Mouse (Mus musculus): ENCODE measurements at regions not wholly inside any gene's neighbourhood (a gene's known extent, or its start where the extent isn't known, plus 50 kb on each side); places are given as distances from the start of the nearest gene placed in this dataset.
A peak's percentile ranks its signal among the peaks of the same experiment; 100 is the strongest.

DNA sequence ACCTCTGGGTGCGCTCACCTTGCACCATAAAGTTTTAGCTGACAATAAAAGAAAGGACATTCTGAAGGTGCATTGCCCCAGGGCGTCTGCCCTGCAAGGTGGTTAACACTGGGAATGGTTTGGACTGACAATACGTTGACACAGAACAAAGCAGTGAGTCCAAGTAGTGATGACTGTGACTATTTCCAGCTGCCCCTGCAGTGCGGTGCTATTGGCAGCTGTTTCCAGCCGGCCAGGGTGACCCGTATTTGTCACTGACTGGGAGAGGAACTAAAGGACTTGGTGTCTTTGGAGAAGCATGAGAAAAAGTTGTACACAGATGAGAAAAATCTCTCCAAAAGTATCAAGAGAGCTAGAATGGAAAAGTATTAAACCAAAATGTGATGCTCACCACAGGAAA is 52.0 kb upstream of the Vtcn1 start:
- H3K4me1 ChIP-seq (replicated peaks), result peaks cover 9% of the 10 kb centered on the region
- H3K36me3 ChIP-seq, result no peaks in the 10 kb centered on the region
- 71% methylated on average over 6 of the region's 6 CpGs for WGBS
- H3K27me3 ChIP-seq, result no peaks in the 10 kb centered on the region
- no peak overlapping the region for H3K4me2 ChIP-seq
- H3K4me3 ChIP-seq, result no peak overlapping the region
- no peaks in the 10 kb centered on the region for H3K9me3 ChIP-seq
- ATAC-seq (ENCODE audit: low FRiP score), result no peak
- H3K27ac ChIP-seq, result no peak overlapping the region
- H3K9ac ChIP-seq, result no peak overlapping the region

GRCm38 (mm10) chr3:100771363-100771762 is 53.9 kb upstream of the Vtcn1 start:
- Histone ChIP-seq H3K36me3 (no peaks in the 10 kb centered on the region), H3K4me2 (no peak overlapping the region), H3K27ac (no peak overlapping the region), H3K4me1 (replicated peaks) (peaks cover 5% of the 10 kb centered on the region), H3K9ac (no peak overlapping the region), H3K9me3 (no peaks in the 10 kb centered on the region), H3K4me3 (no peak overlapping the region), H3K27me3 (no peaks in the 10 kb centered on the region)
- 84% methylated on average over 4 of the region's 4 CpGs for WGBS
- ATAC-seq (ENCODE audit: low FRiP score), result no peak

- no peak overlapping the region for H3K4me2 ChIP-seq
- WGBS, result 90% methylated on average over 3 of the region's 3 CpGs
- no peaks in the 10 kb centered on the region for H3K36me3 ChIP-seq
- H3K27ac ChIP-seq, result no peak overlapping the region
- no peak overlapping the region for H3K4me3 ChIP-seq
- H3K4me1 ChIP-seq (replicated peaks), result peaks cover 5% of the 10 kb centered on the region
- H3K9me3 ChIP-seq, result no peaks in the 10 kb centered on the region
- no peak overlapping the region for H3K9ac ChIP-seq
- H3K27me3 ChIP-seq, result no peaks in the 10 kb centered on the region
- no peak for ATAC-seq (ENCODE audit: low FRiP score)
These were observed 54.4 kb upstream of the Vtcn1 start for GRCm38 (mm10) chr3:100770841-100771240.

GRCm38 (mm10) chr3:100769146-100769545 is 56.1 kb upstream of the Vtcn1 start:
- peaks cover 5% of the 10 kb centered on the region for H3K4me1 ChIP-seq (replicated peaks)
- no peak overlapping the region for H3K9ac ChIP-seq
- ATAC-seq (ENCODE audit: low FRiP score), result no peak
- no peaks in the 10 kb centered on the region for H3K36me3 ChIP-seq
- 96% methylated on average over 4 of the region's 4 CpGs for WGBS
- no peaks in the 10 kb centered on the region for H3K27me3 ChIP-seq
- H3K27ac ChIP-seq, result no peak overlapping the region
- H3K4me3 ChIP-seq, result no peak overlapping the region
- H3K4me2 ChIP-seq, result no peak overlapping the region
- H3K9me3 ChIP-seq, result no peaks in the 10 kb centered on the region

GRCm38 (mm10) chr3:100768170-100768624 is 57.1 kb upstream of the Vtcn1 start:
- WGBS, result 23% methylated on average over 15 of the region's 15 CpGs
- no peaks in the 10 kb centered on the region for H3K36me3 ChIP-seq
- H3K9ac ChIP-seq, result peak overlapping the region; percentile 58
- H3K4me3 ChIP-seq, result no peak overlapping the region
- no peaks in the 10 kb centered on the region for H3K9me3 ChIP-seq
- H3K4me2 ChIP-seq, result peak overlapping the region; percentile 30
- H3K4me1 ChIP-seq (replicated peaks), result peaks cover 5% of the 10 kb centered on the region
- ATAC-seq (ENCODE audit: low FRiP score), result peak; percentile 72
- no peaks in the 10 kb centered on the region for H3K27me3 ChIP-seq
- peak overlapping the region; percentile 44 for H3K27ac ChIP-seq

- no peak overlapping the region for H3K9ac ChIP-seq
- H3K27ac ChIP-seq, result no peak overlapping the region
- H3K4me2 ChIP-seq, result no peak overlapping the region
- peaks cover 5% of the 10 kb centered on the region for H3K4me1 ChIP-seq (replicated peaks)
- H3K27me3 ChIP-seq, result no peaks in the 10 kb centered on the region
- no peak overlapping the region for H3K4me3 ChIP-seq
- no peaks in the 10 kb centered on the region for H3K9me3 ChIP-seq
- H3K36me3 ChIP-seq, result no peaks in the 10 kb centered on the region
- no peak for ATAC-seq (ENCODE audit: low FRiP score)
- 88% methylated on average over 7 of the region's 7 CpGs for WGBS
These were observed 59.9 kb upstream of the Vtcn1 start for GRCm38 (mm10) chr3:100765323-100765722.

- ATAC-seq (ENCODE audit: low FRiP score), result no peak
- Histone ChIP-seq H3K27ac (no peak overlapping the region), H3K4me2 (no peak overlapping the region), H3K4me3 (no peak overlapping the region), H3K36me3 (no peaks in the 10 kb centered on the region), H3K9me3 (no peaks in the 10 kb centered on the region), H3K9ac (no peak overlapping the region), H3K4me1 (replicated peaks) (no peaks in the 10 kb centered on the region; the same call in 1 of the 2 replicates), H3K27me3 (no peaks in the 10 kb centered on the region)
These were observed 62.4 kb upstream of the Vtcn1 start for GRCm38 (mm10) chr3:100762895-100763294.

GRCm38 (mm10) chr3:100759091-100759941 is 65.9 kb upstream of the Vtcn1 start:
- no peaks in the 10 kb centered on the region for H3K4me1 ChIP-seq (replicated peaks)
- no peaks in the 10 kb centered on the region for H3K9me3 ChIP-seq
- H3K27ac ChIP-seq, result no peak overlapping the region
- no peaks in the 10 kb centered on the region for H3K27me3 ChIP-seq
- ATAC-seq (ENCODE audit: low FRiP score), result no peak
- no peak overlapping the region for H3K4me3 ChIP-seq
- no peak overlapping the region for H3K4me2 ChIP-seq
- H3K36me3 ChIP-seq, result no peaks in the 10 kb centered on the region
- H3K9ac ChIP-seq, result no peak overlapping the region
- WGBS, result 80% methylated on average over 3 of the region's 3 CpGs

- no peak for ATAC-seq (ENCODE audit: low FRiP score)
- no peak overlapping the region for H3K4me2 ChIP-seq
- H3K9ac ChIP-seq, result no peak overlapping the region
- no peak overlapping the region for H3K27ac ChIP-seq
- no peaks in the 10 kb centered on the region; the same call in 1 of the 2 replicates for H3K4me1 ChIP-seq (replicated peaks)
- no peaks in the 10 kb centered on the region for H3K9me3 ChIP-seq
- no peaks in the 10 kb centered on the region for H3K36me3 ChIP-seq
- WGBS, result 79% methylated on average over 1 of the region's 1 CpGs
- H3K4me3 ChIP-seq, result no peak overlapping the region
- no peaks in the 10 kb centered on the region for H3K27me3 ChIP-seq
These were observed 69.4 kb upstream of the Man1a2 start for GRCm38 (mm10) chr3:100754677-100755076.

GRCm38 (mm10) chr3:100751211-100751610 is 65.9 kb upstream of the Man1a2 start:
- no peaks in the 10 kb centered on the region for H3K9me3 ChIP-seq
- peaks cover 10% of the 10 kb centered on the region for H3K4me1 ChIP-seq (replicated peaks)
- no peaks in the 10 kb centered on the region for H3K36me3 ChIP-seq
- no peak overlapping the region for H3K9ac ChIP-seq
- H3K27ac ChIP-seq, result no peak overlapping the region
- H3K27me3 ChIP-seq, result no peaks in the 10 kb centered on the region
- no peak for ATAC-seq (ENCODE audit: low FRiP score)
- WGBS, result 91% methylated on average over 1 of the region's 1 CpGs
- no peak overlapping the region for H3K4me2 ChIP-seq
- no peak overlapping the region for H3K4me3 ChIP-seq

GRCm38 (mm10) chr3:100748727-100749126 is 63.4 kb upstream of the Man1a2 start:
- Histone ChIP-seq H3K4me3 (no peak overlapping the region), H3K9me3 (no peaks in the 10 kb centered on the region), H3K4me1 (replicated peaks) (peaks cover 10% of the 10 kb centered on the region), H3K27me3 (no peaks in the 10 kb centered on the region), H3K4me2 (no peak overlapping the region), H3K36me3 (no peaks in the 10 kb centered on the region), H3K27ac (no peak overlapping the region), H3K9ac (no peak overlapping the region)
- WGBS, result 80% methylated on average over 6 of the region's 6 CpGs
- no peak for ATAC-seq (ENCODE audit: low FRiP score)

DNA sequence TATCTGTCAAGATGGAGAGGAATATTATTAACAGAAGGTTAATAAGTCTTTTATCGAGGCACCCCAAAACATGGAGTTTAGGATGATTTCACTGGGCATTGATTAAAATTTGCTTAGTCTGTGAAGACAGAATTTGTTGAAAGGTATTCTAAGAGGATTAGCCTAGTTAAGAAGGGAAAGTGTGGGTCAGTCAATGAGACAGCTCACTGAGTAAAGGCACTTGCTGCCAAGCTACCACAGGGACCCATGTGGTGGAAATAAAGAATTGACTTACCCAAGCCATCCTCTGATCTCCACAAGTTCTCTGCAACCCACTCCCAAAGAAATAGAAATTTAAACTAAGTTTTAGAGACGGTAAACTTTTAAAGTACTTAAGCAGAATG is 63.0 kb upstream of the Man1a2 start:
- Histone ChIP-seq H3K9ac (no peak overlapping the region), H3K4me2 (no peak overlapping the region), H3K27me3 (no peaks in the 10 kb centered on the region), H3K4me1 (replicated peaks) (peaks cover 10% of the 10 kb centered on the region), H3K27ac (no peak overlapping the region), H3K9me3 (no peaks in the 10 kb centered on the region), H3K36me3 (no peaks in the 10 kb centered on the region), H3K4me3 (no peak overlapping the region)
- 94% methylated on average over 2 of the region's 2 CpGs for WGBS
- no peak for ATAC-seq (ENCODE audit: low FRiP score)

Data from hindbrain, embryonic 13.5 days (tissue).